Mouse (Mus musculus) stomach, postnatal 0 days (tissue): ENCODE measurements around the gene Jmy.

Experiments used
- CTCF ChIP-seq: IDR thresholded peaks from 2 replicates; pipeline ENCODE4 v1.5.1; 2016; ENCODE audit warnings: antibody characterized with exemption, low read depth, mild to moderate bottlenecking, moderate library complexity
- EP300 ChIP-seq: optimal IDR thresholded peaks from 2 replicates; pipeline ENCODE3; 2016; ENCODE audit warnings: antibody characterized with exemption

DNA sequence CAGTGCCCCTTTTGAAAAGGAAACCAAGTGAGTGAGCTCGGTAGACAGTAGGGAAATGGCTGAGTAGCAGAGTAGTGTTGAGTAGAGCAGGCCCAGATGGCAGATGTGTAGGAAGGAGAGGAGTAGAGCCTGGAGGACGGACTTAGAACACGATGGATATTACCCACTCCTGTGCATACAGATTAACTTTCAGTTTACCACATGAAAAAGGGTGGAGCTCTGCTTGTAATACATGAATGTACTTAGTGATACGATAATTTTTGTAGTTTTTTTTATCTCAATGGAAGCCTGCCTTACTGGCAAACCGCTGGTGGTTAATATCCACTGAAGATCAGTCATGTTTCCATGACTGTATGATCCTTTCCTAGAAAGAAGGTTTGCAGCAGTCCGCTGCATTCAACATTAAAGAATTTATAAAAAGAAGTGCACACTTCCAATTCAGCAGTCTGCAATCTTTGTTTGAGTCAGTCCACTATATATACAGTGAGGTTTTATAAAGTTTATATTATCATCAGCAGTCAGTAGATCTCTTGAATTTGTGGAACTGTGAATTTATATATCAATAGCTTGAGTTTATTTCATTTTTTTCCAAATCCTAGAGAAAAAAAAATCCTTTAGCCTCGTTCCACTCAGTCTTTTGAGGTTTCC is 110.9 kb downstream of the Jmy start:
- TF ChIP-seq CTCF (no peak), EP300 (no peak)
